ENCODE assay signal across 9 mouse cellular contexts in genomic region chr19:12475380-12476250, GRCm38 (mm10). TPM values are rescaled to one million over a fixed set of nuclear protein-coding genes. Genes with fewer than 3 reads are reported as not detected.
DNase-seq lines count a peak whose midpoint lies in the region; ATAC-seq lines count a peak whose summit lies in the region.
"Had no signal": no experiment of that assay in that cellular context is flagged by ENCODE, and none has a peak within 500 bp of the region (broad histone marks: within the 10 kb centered on the region; RNA-seq: fewer than 3 reads in every experiment).

No protein-coding gene starts in this region.

- peak overlapping the region; percentile 76 for H3K27ac ChIP-seq in hindbrain, embryonic 13.5 days

- ATAC-seq in hindbrain, embryonic 13.5 days (ENCODE audit: low FRiP score): peak; percentile 95

- 55% methylated on average over 15 of the region's 15 CpGs for WGBS in hindbrain, embryonic 13.5 days

- peaks cover 16% of the 10 kb centered on the region for H3K4me1 ChIP-seq in hindbrain, embryonic 13.5 days (replicated peaks)

- no peak overlapping the region for H3K4me3 ChIP-seq in hindbrain, embryonic 13.5 days

- no peaks in the 10 kb centered on the region for H3K9me3 ChIP-seq in hindbrain, embryonic 13.5 days

- peak overlapping the region; percentile 15; the same call in 1 of the 2 replicates for H3K4me2 ChIP-seq in hindbrain, embryonic 13.5 days

- peaks cover 82% of the 10 kb centered on the region for H3K36me3 ChIP-seq in hindbrain, embryonic 13.5 days

- H3K27me3 ChIP-seq in hindbrain, embryonic 13.5 days: no peaks in the 10 kb centered on the region

- DNase-seq in NIH3T3 (ENCODE audit: low read depth): peak; percentile 100
- DNase-seq in cerebellum, adult 11-12 months: peak; percentile 77
- peak; percentile 94 for DNase-seq in gastrocnemius, adult 18-20 months (ENCODE audit: low spot score)
- peak; percentile 95 for DNase-seq in layer of hippocampus, adult 9-11 months
- DNase-seq in lung, postnatal 4 days: peak; percentile 91 to 92
- peak; percentile 90 for DNase-seq in right cerebral cortex, postnatal 14 days
- DNase-seq in embryo, embryonic 11 days: no peak

- no peak overlapping the region for H3K9ac ChIP-seq in hindbrain, embryonic 13.5 days

RNA-seq across cellular contexts. Expression of gene Mpeg1, which starts 15.0 kb away (rescaled TPM):
- total RNA-seq in gastrocnemius, adult 18-20 months (2021): 1 to 10 TPM in 1 of 2 experiments, under 1 TPM in 1; 0.80 to 1.6 TPM
- 0.47 and 0.78 TPM in 2 replicates for polyA plus RNA-seq in hindbrain, embryonic 13.5 days (2015; fragmentation: Nextera tagmentation; extraction: Ambion mirVana)

RNA-seq across cellular contexts. Expression of gene Dtx4, which starts 25.6 kb away (rescaled TPM):
- 1 to 10 TPM; 2.9 to 3.7 TPM for total RNA-seq in gastrocnemius, adult 18-20 months (2021)
- polyA plus RNA-seq in hindbrain, embryonic 13.5 days (2015; fragmentation: Nextera tagmentation; extraction: Ambion mirVana): 34.8 and 36.8 TPM in 2 replicates

RNA-seq across cellular contexts. Expression of gene Pfpl, which starts 47.9 kb away (rescaled TPM):
- total RNA-seq in gastrocnemius, adult 18-20 months (2021): not detected
- polyA plus RNA-seq in hindbrain, embryonic 13.5 days (2015; fragmentation: Nextera tagmentation; extraction: Ambion mirVana): not detected in 2 replicates
- polyA plus RNA-seq: limb, embryonic 11.5 days had no signal

RNA-seq across cellular contexts. Expression of gene Olfr1441, which starts 58.4 kb away (rescaled TPM):
- not detected for total RNA-seq in gastrocnemius, adult 18-20 months (2021)
- polyA plus RNA-seq in hindbrain, embryonic 13.5 days (2015; fragmentation: Nextera tagmentation; extraction: Ambion mirVana): not detected in 2 replicates
- polyA plus RNA-seq: limb, embryonic 11.5 days had no signal
